Mouse (Mus musculus): ENCODE data around the gene Olfr1295. TPM values are rescaled to one million over a fixed set of nuclear protein-coding genes. Genes with fewer than 3 reads are reported as not detected.

Gene Olfr1295
- not detected for polyA plus RNA-seq (2014; fragmentation: Illumina TruSeq; extraction: RNeasy Lipid Tissue Mini Kit (QIAGEN cat#74804))

DNA sequence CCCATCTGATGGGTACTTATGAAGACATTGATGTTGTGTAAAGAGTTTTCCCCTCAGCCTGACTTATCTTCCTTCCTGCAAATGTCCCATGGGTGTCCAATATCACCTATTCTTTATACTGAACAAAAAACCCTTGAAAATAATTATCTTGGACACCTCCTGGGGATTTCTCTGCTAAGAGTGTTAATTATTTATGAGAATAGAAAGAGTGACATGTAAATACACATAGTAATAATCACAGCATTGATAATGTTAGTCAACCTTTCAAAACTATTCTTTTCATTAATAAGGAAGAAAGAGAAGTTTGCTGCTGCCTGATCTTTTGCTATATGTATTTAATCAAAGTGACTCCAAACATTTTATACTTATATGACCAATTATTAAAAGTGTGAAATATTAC, at the start of gene Olfr1295:
Olfr1295 (minus strand) TSS at position 101 of the 400 bp plus-strand sequence.

DNA sequence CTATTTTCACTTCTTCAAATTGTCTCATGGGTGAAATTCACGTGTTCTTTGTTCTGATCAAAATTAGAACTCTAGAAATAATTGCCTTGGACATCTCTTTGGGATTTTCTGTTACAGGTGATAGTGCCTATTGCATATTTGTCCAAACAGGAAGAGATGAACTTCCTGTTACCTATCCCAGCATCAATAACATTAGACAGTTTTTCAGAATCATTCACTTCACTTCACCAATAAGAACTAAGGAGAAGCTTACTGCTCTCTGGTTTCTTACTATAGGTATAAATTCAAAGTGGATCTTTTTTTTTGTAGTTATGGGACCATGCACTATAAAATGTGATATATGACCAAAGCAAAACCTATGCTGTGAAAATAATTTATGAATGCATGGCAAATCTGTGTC, 29.3 kb downstream of the Olfr1295 start, which contains the start of gene Olfr1294:
Olfr1294 (minus strand) TSS at position 101 of the 400 bp plus-strand sequence.

DNA sequence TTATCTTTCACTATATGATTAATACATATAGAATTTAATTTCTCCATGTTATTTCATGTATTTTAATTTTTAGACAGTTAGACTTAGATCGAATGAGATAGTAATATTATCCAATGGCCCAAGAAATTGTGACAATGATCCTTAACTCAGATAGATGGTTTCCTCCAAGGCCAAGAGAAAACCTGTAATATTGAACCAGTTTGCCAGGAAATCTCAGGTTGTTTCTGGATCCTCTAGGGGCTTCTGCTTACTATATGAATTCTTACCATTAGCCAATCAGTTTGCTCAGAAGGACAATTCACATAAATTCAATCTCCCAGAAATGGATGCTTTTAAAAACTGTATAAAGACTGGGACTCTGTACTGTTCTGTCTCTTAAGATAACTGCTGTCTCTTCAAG, 44.6 kb downstream of the Olfr1295 start, which contains the start of gene Olfr1293-ps:
Olfr1293-ps (plus strand) TSS at position 301 of the 400 bp plus-strand sequence.

Other genes starting within 250 kb of the Olfr1295 start
- not detected for gene Olfr1281, start 243.2 kb downstream of the Olfr1295 start, polyA plus RNA-seq (2014; fragmentation: Illumina TruSeq; extraction: RNeasy Lipid Tissue Mini Kit (QIAGEN cat#74804))
- gene Olfr1282, start 233.6 kb downstream of the Olfr1295 start, polyA plus RNA-seq (2014; fragmentation: Illumina TruSeq; extraction: RNeasy Lipid Tissue Mini Kit (QIAGEN cat#74804)), result not detected
- not detected for gene Olfr1283, start 202.9 kb downstream of the Olfr1295 start, polyA plus RNA-seq (2014; fragmentation: Illumina TruSeq; extraction: RNeasy Lipid Tissue Mini Kit (QIAGEN cat#74804))
- not detected for gene Olfr1284, start 194.2 kb downstream of the Olfr1295 start, polyA plus RNA-seq (2014; fragmentation: Illumina TruSeq; extraction: RNeasy Lipid Tissue Mini Kit (QIAGEN cat#74804))
- gene Olfr1286, start 146.6 kb downstream of the Olfr1295 start, polyA plus RNA-seq (2014; fragmentation: Illumina TruSeq; extraction: RNeasy Lipid Tissue Mini Kit (QIAGEN cat#74804)), result not detected
- gene Olfr1287, start 120.5 kb downstream of the Olfr1295 start, polyA plus RNA-seq (2014; fragmentation: Illumina TruSeq; extraction: RNeasy Lipid Tissue Mini Kit (QIAGEN cat#74804)), result not detected
- gene Olfr1288, start 95.6 kb downstream of the Olfr1295 start, polyA plus RNA-seq (2014; fragmentation: Illumina TruSeq; extraction: RNeasy Lipid Tissue Mini Kit (QIAGEN cat#74804)), result not detected
- gene Olfr1289, start 88.9 kb downstream of the Olfr1295 start, polyA plus RNA-seq (2014; fragmentation: Illumina TruSeq; extraction: RNeasy Lipid Tissue Mini Kit (QIAGEN cat#74804)), result not detected
- gene Olfr1290, start 75.9 kb downstream of the Olfr1295 start, polyA plus RNA-seq (2014; fragmentation: Illumina TruSeq; extraction: RNeasy Lipid Tissue Mini Kit (QIAGEN cat#74804)), result not detected
- not detected for gene Olfr1291-ps1, start 72.5 kb downstream of the Olfr1295 start, polyA plus RNA-seq (2014; fragmentation: Illumina TruSeq; extraction: RNeasy Lipid Tissue Mini Kit (QIAGEN cat#74804))
- not detected for gene Olfr1293-ps, start 44.5 kb downstream of the Olfr1295 start, polyA plus RNA-seq (2014; fragmentation: Illumina TruSeq; extraction: RNeasy Lipid Tissue Mini Kit (QIAGEN cat#74804))
- not detected for gene Olfr1294, start 29.4 kb downstream of the Olfr1295 start, polyA plus RNA-seq (2014; fragmentation: Illumina TruSeq; extraction: RNeasy Lipid Tissue Mini Kit (QIAGEN cat#74804))
- gene Olfr1297, start 56.8 kb upstream of the Olfr1295 start, polyA plus RNA-seq (2014; fragmentation: Illumina TruSeq; extraction: RNeasy Lipid Tissue Mini Kit (QIAGEN cat#74804)), result not detected
- not detected for gene Olfr1298, start 79.5 kb upstream of the Olfr1295 start, polyA plus RNA-seq (2014; fragmentation: Illumina TruSeq; extraction: RNeasy Lipid Tissue Mini Kit (QIAGEN cat#74804))
- not detected for gene Olfr1299, start 91.7 kb upstream of the Olfr1295 start, polyA plus RNA-seq (2014; fragmentation: Illumina TruSeq; extraction: RNeasy Lipid Tissue Mini Kit (QIAGEN cat#74804))
- not detected for gene Olfr1301, start 181.3 kb upstream of the Olfr1295 start, polyA plus RNA-seq (2014; fragmentation: Illumina TruSeq; extraction: RNeasy Lipid Tissue Mini Kit (QIAGEN cat#74804))
- not detected for gene Olfr1302, start 207.7 kb upstream of the Olfr1295 start, polyA plus RNA-seq (2014; fragmentation: Illumina TruSeq; extraction: RNeasy Lipid Tissue Mini Kit (QIAGEN cat#74804))

All from ovary, adult 10 weeks (tissue).